Mouse (Mus musculus): ENCODE measurements around the gene Tnni3.

Tnni3 gene

GRCm38 (mm10) chr7:4521231-4522003, 2.6 kb downstream of the Tnni3 start:
- no peak for DNase-seq (ENCODE audit: low spot score in 2 of 2)

GRCm38 (mm10) chr7:4518487-4518886, 5.5 kb downstream of the Tnni3 start:
- DNase-seq (ENCODE audit: low spot score in 2 of 2), result no peak

- DNase-seq (ENCODE audit: low spot score in 2 of 2), result no peak
These were observed 7.5 kb downstream of the Tnni3 start, which contains the start of gene Tnnt1 for GRCm38 (mm10) chr7:4516332-4517050. TSS of gene Tnnt1 (minus strand) at chr7:4516382.

GRCm38 (mm10) chr7:4515853-4516252, 8.2 kb downstream of the Tnni3 start:
- no peak for DNase-seq (ENCODE audit: low spot score in 2 of 2)

GRCm38 (mm10) chr7:4513829-4514712, 10.0 kb downstream of the Tnni3 start:
- DNase-seq (ENCODE audit: low spot score in 2 of 2), result no peak

GRCm38 (mm10) chr7:4513236-4513635, 10.8 kb downstream of the Tnni3 start:
- no peak for DNase-seq (ENCODE audit: low spot score in 2 of 2)

- DNase-seq (ENCODE audit: low spot score in 2 of 2), result no peak
These were observed 12.4 kb downstream of the Tnni3 start for GRCm38 (mm10) chr7:4511489-4512224.

- DNase-seq (ENCODE audit: low spot score in 2 of 2), result peak; percentile 50 to 73
These were observed 14.0 kb downstream of the Tnni3 start for GRCm38 (mm10) chr7:4509863-4510608.

GRCm38 (mm10) chr7:4508739-4509116, 15.3 kb downstream of the Tnni3 start:
- DNase-seq (ENCODE audit: low spot score in 2 of 2), result no peak

- DNase-seq (ENCODE audit: low spot score in 2 of 2), result no peak
These were observed 15.8 kb downstream of the Tnni3 start for GRCm38 (mm10) chr7:4508062-4508738.

GRCm38 (mm10) chr7:4507220-4507619, 16.8 kb downstream of the Tnni3 start:
- DNase-seq (ENCODE audit: low spot score in 2 of 2), result no peak

- DNase-seq (ENCODE audit: low spot score in 2 of 2), result no peak
These were observed 19.2 kb downstream of the Tnni3 start for GRCm38 (mm10) chr7:4504646-4505435.

GRCm38 (mm10) chr7:4503858-4504257, 20.2 kb downstream of the Tnni3 start:
- DNase-seq (ENCODE audit: low spot score in 2 of 2), result no peak

- DNase-seq (ENCODE audit: low spot score in 2 of 2), result no peak
These were observed 20.9 kb downstream of the Tnni3 start for GRCm38 (mm10) chr7:4503100-4503499.

- no peak for DNase-seq (ENCODE audit: low spot score in 2 of 2)
These were observed 21.5 kb downstream of the Tnni3 start for GRCm38 (mm10) chr7:4502421-4503090.

- peak; percentile 85 to 94 for DNase-seq (ENCODE audit: low spot score in 2 of 2)
These were observed 22.3 kb downstream of the Tnni3 start, which contains the start of gene Ppp1r12c for GRCm38 (mm10) chr7:4501558-4502397. TSS of gene Ppp1r12c (minus strand) at chr7:4501680.

- DNase-seq (ENCODE audit: low spot score in 2 of 2), result peak; percentile 36 to 62
These were observed 23.0 kb downstream of the Tnni3 start for GRCm38 (mm10) chr7:4500892-4501471.

All from cerebellum, postnatal 4 days (tissue).